Mouse (Mus musculus): ENCODE data around the gene Slc5a2.

DNA sequence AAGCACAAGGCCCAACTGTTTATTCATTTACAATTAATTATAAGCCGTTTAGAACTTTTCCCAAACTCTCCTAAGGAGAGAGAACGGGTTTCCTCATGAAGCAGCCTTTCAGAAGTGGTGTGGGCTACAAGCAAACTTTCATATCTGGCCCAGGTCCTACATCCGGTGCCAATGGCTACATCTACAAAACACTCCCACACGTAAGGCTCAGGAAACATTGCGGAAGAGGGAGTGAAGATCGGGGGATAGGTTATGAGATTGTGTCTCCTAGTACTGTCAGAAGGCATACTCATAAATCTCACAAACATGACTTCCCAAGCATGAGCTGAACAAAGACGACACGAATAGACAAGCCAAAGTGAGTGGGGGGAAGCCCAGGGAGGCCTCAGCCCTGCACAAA is 46.4 kb downstream of the Slc5a2 start:
- TF ChIP-seq CTCF (IDR thresholded peaks at IDR 0.05; ENCODE audit: borderline replicate concordance, insufficient read depth, low read length) (no peak), POLR2A (IDR thresholded peaks at IDR 0.05; ENCODE audit: low read depth, low read length) (no peak)
